Mouse (Mus musculus) embryonic fibroblast, embryonic 13.5 days (primary cell): ENCODE data around the gene 3110082J24Rik.

Experiments used
- CTCF ChIP-seq: IDR thresholded peaks from 2 replicates; pipeline ENCODE4 v1.5.1; 2011; ENCODE audit warnings: mild to moderate bottlenecking, control low read depth, low read length, moderate library complexity, borderline replicate concordance; ENCODE audit not compliant: insufficient read depth
- POLR2A ChIP-seq: IDR thresholded peaks from 2 replicates; pipeline ENCODE4 v1.6.1; 2011; ENCODE audit warnings: low read depth, mild to moderate bottlenecking, control low read depth, low read length, moderate library complexity

- TF ChIP-seq CTCF (no peak), POLR2A (no peak)
These were observed 29.9 kb upstream of the 3110082J24Rik start for GRCm38 (mm10) chr5:30135711-30136231.
